Mouse (Mus musculus) cerebellum, adult 9-10 months (tissue): ENCODE results near the gene Bcl3.

Source experiments
- DNase-seq: peaks from one replicate; pipeline ENCODE4 v3.0.0; 2022

Bcl3 gene

GRCm38 (mm10) chr7:19831837-19832236 lies 9.3 kb upstream of the Bcl3 start:
- no peak for DNase-seq

GRCm38 (mm10) chr7:19830682-19831156 lies 8.1 kb upstream of the Bcl3 start:
- peak; percentile 10 for DNase-seq

GRCm38 (mm10) chr7:19829694-19830093 lies 7.1 kb upstream of the Bcl3 start:
- no peak for DNase-seq

- DNase-seq: no peak
Observed at GRCm38 (mm10) chr7:19826756-19827155, 4.2 kb upstream of the Bcl3 start.

- no peak for DNase-seq
Observed at GRCm38 (mm10) chr7:19824182-19824973, 1.8 kb upstream of the Bcl3 start.

GRCm38 (mm10) chr7:19823256-19824181 lies 949 bp upstream of the Bcl3 start:
- no peak for DNase-seq

GRCm38 (mm10) chr7:19822193-19822592 lies 377 bp downstream of the Bcl3 start:
- DNase-seq: no peak

- no peak for DNase-seq
Observed at GRCm38 (mm10) chr7:19821633-19822032, 937 bp downstream of the Bcl3 start.

GRCm38 (mm10) chr7:19820347-19821048 lies 2.1 kb downstream of the Bcl3 start:
- no peak for DNase-seq

- no peak for DNase-seq
Observed at GRCm38 (mm10) chr7:19818875-19819274, 3.7 kb downstream of the Bcl3 start.

- no peak for DNase-seq
Observed at GRCm38 (mm10) chr7:19818440-19818839, 4.1 kb downstream of the Bcl3 start.

- no peak for DNase-seq
Observed at GRCm38 (mm10) chr7:19817382-19818105, 5.0 kb downstream of the Bcl3 start.

GRCm38 (mm10) chr7:19816224-19816771 lies 6.3 kb downstream of the Bcl3 start:
- no peak for DNase-seq

GRCm38 (mm10) chr7:19815296-19816223 lies 7.0 kb downstream of the Bcl3 start:
- DNase-seq: no peak

GRCm38 (mm10) chr7:19813579-19814122 lies 8.9 kb downstream of the Bcl3 start:
- no peak for DNase-seq

- DNase-seq: no peak
Observed at GRCm38 (mm10) chr7:19813161-19813560, 9.4 kb downstream of the Bcl3 start.

- DNase-seq: no peak
Observed at GRCm38 (mm10) chr7:19811114-19811513, 11.5 kb downstream of the Bcl3 start.

GRCm38 (mm10) chr7:19809369-19809768 lies 13.2 kb downstream of the Bcl3 start:
- no peak for DNase-seq

GRCm38 (mm10) chr7:19806356-19806969 lies 16.1 kb downstream of the Bcl3 start:
- DNase-seq: no peak

- DNase-seq: peak; percentile 30
Observed at GRCm38 (mm10) chr7:19802995-19803394, 19.6 kb downstream of the Bcl3 start.
